Mouse (Mus musculus) hindlimb bud, embryonic 11.5 days (tissue): ENCODE measurements at regions not wholly inside any gene's neighbourhood (a gene's known extent, or its start where the extent isn't known, plus 50 kb on each side); places are given as distances from the start of the nearest gene placed in this dataset.
A peak's percentile ranks its signal among the peaks of the same experiment; 100 is the strongest.

Experiments
- DNase-seq: peaks from one replicate; pipeline ENCODE4 v3.0.0-alpha.2; 2012; ENCODE audit warnings: low read depth, low spot score; ENCODE audit errors: extremely low spot score

DNA sequence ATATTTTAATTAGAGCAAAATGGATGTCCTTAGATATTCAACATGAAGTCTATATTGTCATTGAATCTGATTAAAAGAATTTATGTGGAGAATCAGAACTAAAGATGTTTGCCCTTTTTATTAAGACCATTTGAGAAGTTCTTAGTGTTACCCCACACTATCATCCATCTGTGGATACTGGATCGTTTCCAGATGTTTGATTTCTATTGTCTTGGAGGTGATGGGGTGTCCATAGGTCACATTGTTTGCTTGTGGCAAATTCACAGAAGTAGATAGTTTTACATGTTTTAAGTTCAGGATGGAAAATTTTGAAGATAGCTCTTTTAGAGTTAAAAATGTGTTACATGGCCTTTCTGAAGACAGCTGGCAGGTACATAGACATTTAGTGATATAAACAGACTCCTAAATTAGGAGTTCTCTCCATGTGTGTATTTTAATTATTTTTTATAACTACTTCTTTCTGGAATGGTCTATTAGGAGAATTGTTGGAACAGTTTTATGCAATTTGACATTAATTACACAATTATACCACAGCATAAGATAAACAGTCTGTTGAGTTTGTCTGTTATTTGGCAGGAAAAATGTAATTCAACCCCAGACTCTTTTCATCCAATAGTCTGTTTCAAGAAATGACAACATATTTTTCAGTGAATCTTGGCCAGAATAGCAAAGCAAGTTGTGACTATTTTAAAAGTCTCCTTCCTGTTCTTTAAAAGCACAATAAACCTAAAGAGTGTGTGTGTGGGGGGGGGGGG is 368.8 kb upstream of the Plscr5 start:
- no peak for DNase-seq

DNA sequence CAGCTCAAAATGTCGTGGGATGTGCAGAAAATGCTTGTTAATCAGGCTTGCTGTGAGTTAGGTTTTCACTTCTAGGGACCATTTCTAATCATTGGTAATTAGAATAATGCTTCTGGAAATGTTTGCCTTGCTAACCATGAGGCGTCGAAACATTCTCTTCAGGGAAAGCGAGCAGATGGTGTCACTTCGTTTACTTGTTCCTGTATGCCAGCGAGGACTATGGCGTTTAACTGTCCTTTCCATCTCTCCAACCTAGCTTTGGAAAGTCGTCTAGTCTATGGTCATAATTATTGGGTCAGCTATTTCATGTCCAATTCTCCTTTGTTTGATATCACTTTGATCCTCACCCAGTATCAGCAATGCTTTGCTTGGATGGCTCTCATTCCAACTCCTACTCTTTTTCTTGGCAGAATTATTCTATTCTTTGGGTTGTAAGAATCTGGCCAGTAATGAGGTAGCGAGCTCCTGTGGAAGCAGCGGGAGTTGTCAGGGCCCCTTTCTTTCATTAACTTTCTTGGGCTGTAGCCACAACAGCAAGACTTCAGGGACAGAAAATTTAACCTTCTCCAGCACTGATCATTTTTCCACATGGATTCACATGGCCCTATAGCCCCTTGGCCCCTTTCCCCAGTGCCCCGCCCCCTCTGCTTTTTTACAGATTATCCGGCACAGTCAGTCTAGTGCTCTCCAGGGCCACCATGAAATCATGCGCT is 374.0 kb upstream of the Plscr5 start:
- DNase-seq = no peak

DNA sequence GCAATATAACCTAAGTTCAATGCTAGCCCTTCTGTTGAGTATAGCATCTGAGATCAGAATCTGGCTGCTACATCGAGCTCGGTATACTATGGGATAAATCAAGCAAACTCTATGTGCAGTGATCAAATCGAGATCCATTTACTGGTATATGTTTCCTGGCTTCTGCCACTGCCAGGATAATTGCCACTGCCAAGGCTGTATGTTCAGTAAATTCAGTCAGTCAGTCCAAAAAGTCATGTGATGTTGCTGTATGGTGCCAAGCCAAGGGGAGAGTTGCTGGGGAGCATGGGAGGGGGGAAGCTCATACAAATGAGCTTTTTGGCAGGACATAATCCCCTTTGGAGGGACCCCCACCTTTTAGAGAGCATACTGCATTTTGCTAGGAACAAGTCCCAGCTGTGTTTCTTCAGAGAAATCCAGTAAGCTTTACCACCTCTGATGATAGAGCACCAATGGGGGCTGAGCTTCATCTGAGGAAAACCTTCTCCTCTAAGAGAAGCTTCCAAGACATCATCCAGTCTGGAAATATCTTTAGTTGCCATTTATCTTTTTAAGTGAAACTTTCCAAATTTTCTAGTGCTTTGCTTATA is 389.3 kb upstream of the Plscr5 start:
- DNase-seq = no peak

DNA sequence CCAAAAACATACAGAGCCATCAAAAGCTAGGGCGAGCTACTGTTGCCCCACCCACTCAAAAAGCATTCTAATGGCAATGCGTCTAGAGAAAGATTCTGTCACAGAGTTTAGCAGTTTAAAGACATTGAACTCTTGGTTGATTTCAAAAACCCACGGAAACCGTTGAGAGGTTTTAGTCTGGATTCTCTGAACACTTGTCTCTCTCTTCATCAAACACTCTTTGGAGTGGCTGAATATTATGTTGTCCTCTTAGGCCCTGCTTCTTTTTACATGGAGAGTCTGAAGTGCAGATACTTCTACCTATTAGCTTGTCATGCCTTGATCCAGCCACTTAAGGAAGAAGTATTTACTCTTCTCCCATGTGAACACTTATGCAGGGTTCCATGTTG is 393.9 kb upstream of the Plscr5 start:
- no peak for DNase-seq

- no peak for DNase-seq
Measured at GRCm38 (mm10) chr9:91798171-91798836, 394.4 kb upstream of the Plscr5 start.

- DNase-seq = no peak
Measured at GRCm38 (mm10) chr9:91796976-91797375, 395.8 kb upstream of the Plscr5 start.

DNA sequence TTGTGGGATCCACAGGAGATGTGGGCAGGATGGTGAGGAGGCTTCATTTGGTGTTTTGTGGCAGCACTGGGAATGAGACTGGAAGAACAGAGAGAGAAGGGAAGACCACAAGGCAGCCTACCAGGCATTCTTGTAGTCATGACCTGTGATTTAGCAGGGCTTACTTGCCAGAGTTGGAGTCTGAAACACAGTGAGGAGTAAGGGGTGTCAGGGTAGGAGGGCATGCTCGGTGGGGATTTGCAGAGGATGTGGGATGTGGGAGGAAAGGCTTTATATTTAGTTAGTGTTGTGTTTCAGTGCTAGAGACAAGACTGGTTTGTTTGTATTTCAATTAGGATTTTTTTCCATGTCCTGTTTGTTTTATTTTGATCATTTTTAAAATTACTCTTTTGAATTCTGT is 387.3 kb upstream of the Zic1 start:
- DNase-seq = no peak

DNA sequence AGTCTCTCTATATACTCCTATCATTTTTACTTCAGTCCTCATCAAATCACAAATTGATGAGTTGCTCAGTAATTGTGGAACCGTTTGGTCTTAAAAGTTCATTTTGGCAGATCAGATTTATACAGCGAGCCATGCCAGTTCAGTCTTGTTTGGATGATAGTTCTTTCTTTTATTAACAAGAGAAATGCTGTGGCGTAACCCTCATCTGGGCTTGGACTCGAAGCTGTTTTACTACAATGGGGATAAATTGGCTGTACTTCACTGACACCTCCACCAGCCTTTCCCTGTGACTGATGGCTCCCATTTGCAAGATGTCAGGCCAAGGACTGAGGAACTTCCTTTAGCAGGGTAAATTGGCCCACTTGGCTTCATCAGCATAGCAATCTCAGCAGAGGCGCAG is 345.5 kb upstream of the Zic1 start:
- DNase-seq = no peak

DNA sequence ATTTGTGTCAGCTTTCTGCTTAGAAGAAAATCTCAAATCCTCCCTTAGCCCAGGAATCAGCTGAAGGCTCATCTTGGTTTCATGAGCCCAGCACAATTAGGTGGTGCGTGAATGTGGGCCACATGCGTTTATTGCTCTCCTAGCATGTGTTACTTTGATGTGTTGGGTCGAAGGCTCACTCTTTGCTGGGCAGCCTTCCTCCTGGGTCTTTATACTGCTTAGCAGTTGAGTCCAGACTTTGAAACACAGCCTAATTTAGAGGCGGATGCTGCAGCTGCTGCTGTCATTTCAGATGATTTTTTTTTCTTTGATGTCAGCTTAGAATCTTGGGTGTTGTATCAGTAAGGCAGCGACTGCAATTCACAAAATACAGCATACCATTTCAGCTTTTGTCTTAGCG is 315.2 kb upstream of the Zic1 start:
- DNase-seq = no peak

DNA sequence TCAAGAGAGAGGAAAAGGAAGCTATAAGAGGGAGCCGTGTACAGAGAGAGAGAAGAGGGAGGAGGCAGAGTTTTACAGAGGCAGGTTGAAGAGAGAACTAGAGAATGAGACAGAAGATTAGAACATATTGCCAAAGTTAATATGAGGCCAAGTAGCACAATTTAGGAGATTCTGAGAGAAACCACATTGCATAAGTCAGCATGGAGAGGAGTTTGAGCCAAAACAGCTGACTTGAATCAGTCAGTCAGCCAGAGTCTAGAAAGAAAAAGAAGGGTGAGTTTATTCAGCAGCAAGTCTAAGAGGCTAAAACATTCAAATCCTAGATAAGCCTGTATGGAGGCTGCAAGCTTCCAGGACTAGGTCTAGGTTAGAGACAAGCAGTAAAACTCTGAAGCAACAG is 301.1 kb upstream of the Zic1 start:
- no peak for DNase-seq

GRCm38 (mm10) chr9:91660089-91660488 is 294.5 kb upstream of the Zic1 start:
- no peak for DNase-seq

DNA sequence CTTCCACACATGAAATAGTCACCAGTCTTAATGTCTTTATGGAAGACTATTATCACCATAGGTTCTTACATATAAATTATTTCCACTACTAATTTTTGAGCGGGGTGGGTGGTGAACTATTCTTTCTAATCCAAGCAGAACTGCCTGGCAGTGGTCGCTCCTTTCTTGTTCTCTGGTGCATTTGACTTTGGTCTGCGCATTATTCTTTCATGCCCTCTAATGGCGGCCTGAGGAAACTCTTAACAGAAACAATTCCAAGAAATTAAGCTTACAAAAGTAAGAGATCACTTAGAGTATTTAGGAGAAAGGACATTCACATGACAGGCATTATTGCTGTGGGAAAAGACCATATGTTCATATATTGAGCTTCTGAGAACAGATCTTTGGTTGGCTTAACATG is 288.5 kb upstream of the Zic1 start:
- no peak for DNase-seq

DNA sequence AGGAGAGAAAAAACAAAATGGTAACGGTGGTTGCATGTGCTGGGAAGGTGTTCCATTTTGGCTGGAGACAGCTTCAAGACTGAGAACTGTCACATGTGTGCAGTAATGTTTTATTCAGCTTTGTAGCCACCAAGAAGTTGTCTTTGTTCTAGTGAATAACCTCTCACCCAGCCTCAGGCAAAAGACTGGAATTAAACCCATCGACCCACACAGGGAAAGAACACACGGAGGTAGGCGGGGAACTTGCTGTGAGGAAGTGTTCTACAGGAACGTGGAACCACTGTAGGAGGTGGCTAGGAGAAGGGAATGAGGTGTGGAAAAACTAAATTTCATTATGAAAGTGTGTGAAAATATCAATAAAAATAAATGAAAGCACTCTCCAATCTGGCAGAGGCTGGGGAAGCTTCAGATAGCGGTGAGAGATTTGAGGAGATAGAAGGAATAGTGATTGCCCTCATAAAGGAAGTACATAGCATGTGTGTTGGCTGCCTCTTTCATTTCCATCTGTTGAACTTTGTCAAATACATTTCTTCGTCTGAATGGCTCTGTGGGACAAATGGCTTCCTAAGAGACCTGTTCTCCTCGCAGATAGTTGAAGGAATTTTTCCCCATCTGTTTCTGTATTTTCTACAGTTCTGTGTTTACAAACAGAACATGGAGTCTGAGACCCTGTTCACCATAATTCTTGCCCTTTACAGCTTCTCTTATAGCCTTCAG is 286.9 kb upstream of the Zic1 start:
- no peak for DNase-seq

- DNase-seq = no peak
Measured at GRCm38 (mm10) chr9:91610401-91610800, 244.8 kb upstream of the Zic1 start.

GRCm38 (mm10) chr9:91609457-91610166 is 244.0 kb upstream of the Zic1 start:
- peak; percentile 20 for DNase-seq

DNA sequence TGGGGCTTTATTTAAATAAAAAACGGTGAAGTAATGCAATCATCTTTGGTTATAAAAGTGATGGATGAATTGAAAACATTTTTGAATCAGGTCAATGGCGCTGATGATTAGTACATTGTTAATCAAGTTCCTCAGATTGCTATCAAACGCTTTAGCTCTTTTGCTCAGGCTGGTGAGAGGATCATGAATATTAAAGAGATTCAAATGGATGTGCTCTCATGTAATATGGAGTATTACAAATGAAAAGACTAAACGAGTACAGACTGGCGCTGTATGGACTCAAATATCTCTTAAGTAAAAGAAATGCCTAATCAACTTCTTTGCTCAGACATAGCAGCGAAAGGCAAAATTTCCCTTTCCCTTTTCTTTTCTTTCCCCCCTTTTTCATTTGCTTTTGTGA is 236.1 kb upstream of the Zic1 start:
- no peak for DNase-seq

GRCm38 (mm10) chr9:91591915-91592314 is 226.3 kb upstream of the Zic1 start:
- no peak for DNase-seq

DNA sequence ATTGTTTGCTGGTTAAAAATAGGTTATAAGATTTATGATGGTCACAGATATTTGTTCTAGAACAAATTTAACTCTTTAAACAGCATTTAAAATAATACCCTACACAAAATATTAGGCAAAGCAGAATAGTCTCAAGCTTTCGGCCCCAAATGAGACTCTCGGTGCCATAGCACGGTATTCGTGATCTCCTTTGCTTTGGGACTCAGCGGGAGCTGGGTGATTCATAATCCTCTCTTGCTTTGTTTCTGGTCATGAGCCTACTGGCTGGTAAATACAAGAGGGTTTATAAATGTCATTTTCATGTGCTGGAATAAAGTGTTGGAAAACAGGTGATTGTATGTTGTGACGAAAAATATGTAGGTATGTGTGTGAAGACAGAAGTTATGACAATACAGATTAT is 223.1 kb upstream of the Zic1 start:
- DNase-seq = no peak

DNA sequence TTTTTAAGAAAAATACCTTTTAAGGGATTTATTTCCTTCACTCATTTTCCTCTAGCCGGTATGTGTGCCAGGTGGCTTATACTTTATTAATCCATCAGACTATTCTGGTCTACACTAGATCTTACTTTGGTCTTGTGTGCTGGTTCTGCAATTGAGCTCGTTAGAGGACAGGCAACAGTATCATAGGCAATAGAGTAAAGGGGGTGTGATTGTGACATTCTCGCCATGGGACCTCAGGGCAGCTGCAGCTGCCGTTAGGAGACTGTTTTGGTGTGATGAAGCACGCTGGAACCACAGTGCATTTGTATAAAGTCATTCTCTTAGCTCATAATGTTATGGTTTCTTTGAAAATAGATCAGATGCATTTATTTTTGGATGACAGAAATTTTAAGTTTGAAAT is 222.3 kb upstream of the Zic1 start:
- DNase-seq = no peak

DNA sequence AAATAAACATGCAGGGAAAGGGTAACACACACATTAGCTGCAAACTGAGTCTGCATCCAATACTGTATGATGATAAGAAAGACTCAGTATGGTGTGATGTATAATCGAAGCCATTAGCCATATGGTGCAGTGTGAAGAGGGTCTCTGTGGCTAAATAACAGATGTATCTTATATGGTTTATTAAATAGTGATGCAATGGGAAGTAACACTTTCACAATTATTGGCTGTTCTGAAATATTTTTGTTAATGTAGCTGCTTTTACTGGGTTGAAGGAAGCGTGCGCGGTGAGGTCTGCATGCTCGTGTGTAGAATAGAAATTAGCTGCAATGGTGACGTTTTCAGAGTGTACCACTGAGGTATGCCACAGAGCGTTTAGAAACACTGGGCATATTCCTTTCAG is 221.7 kb upstream of the Zic1 start:
- DNase-seq = no peak

- DNase-seq = no peak
Measured at GRCm38 (mm10) chr9:91586635-91587034, 221.0 kb upstream of the Zic1 start.
